Mouse (Mus musculus): ENCODE data around the gene Olfr50.

Gene Olfr50

DNA sequence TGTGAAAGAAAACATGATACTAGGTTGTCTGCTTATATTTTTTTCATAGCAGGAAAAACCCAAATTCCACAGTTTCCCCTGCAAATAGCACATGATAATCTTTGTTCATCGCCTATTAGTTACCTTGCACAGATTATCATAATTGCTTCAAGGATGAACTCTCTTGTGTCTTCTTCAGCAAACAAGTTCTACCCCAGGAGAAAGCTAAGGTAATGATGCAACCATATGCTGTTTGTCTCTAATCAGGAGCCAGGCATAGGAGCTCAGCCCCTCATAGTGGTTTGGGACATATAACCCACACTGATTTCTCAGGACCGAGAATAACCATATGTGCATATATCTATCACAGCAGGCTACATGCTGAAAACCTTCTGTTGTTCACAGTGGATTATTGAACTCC, at the start of gene Olfr50:
Gene Olfr50 (plus strand): TSS at position 301 of the 400 bp plus-strand sequence.
- DNase-seq, result no peak

- no peak for DNase-seq
Observed at GRCm38 (mm10) chr2:36783976-36784375, 6.4 kb upstream of the Olfr50 start, which contains the start of gene Olfr348. Gene Olfr348 (plus strand): TSS chr2:36784276.

GRCm38 (mm10) chr2:36816932-36817331, 26.6 kb downstream of the Olfr50 start, which contains the start of gene Olfr3:
Gene Olfr3 (minus strand): TSS chr2:36817032.
- DNase-seq, result no peak

- no peak for DNase-seq
Observed at GRCm38 (mm10) chr2:36846010-36846409, 55.7 kb downstream of the Olfr50 start, which contains the start of gene Olfr350. Gene Olfr350 (plus strand): TSS chr2:36846310.
